Mouse (Mus musculus): ENCODE measurements around the gene Clba1. TPM values are rescaled to one million over a fixed set of nuclear protein-coding genes. Genes with fewer than 3 reads are reported as not detected.
A peak's percentile ranks its signal among the peaks of the same experiment; 100 is the strongest.

Gene Clba1
- polyA plus RNA-seq, 1 experiment from 2014 or later, result 7.0 TPM

DNA sequence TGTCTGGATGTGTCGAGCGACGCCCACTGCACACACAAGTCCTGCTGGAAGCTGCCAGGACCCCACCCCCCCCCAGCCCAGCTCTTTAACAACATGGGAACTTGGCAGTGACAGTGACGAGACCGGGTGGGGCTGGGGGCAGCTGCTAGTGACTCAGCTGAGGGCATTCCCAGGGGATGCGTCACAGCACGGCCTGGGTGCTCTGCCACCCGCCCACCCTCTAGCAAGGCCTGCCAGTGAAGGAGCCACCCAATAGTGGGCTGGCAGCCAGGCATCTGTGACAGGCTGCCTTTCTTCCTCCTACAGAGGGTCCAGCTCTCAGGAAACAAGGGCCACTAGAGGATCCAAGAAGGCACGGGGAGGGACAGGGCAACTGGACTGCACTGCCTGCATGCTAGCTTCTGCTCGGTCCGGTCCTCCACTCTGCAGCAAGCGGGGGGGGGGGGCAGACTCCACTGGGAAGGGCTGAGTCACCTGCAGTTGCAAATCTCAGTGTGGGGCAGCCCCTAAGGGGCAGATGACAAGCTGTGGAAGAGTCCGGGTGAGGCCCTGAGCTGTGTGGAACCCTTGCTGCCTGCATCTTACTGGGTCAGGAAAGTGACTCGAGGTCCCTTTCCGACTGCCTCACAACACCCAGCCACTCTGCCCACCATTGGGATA lies 10.9 kb upstream of the Clba1 start:
- H3K36me3 ChIP-seq (ENCODE audit: control insufficient read depth, insufficient read depth, low read length), result no peaks in the 10 kb centered on the region
- peaks cover 11% of the 10 kb centered on the region; the same call in 1 of the 2 replicates for H3K4me1 ChIP-seq (ENCODE audit: control insufficient read depth, insufficient read depth, low read length)
- ATAC-seq (ENCODE audit: insufficient number of reproducible peaks, low FRiP score, low TSS enrichment, low read depth), result no peak
- no peak overlapping the region for H3K9ac ChIP-seq (ENCODE audit: low read length)
- no peaks in the 10 kb centered on the region for H3K9me3 ChIP-seq (ENCODE audit: control insufficient read depth, low read length)
- 54% methylated on average over 15 of the region's 15 CpGs for WGBS
- H3K4me3 ChIP-seq (ENCODE audit: low read depth, low read length), result no peak overlapping the region
- no peak for DNase-seq (ENCODE audit: low spot score)
- no peak overlapping the region for H3K27ac ChIP-seq (replicated peaks; ENCODE audit: low read depth, low read length)
- H3K4me2 ChIP-seq (ENCODE audit: low read depth, severe bottlenecking), result no peak overlapping the region
- H3K27me3 ChIP-seq (ENCODE audit: control insufficient read depth, insufficient read depth, low read length), result peaks cover 13% of the 10 kb centered on the region; the same call in 1 of the 2 replicates

- Histone ChIP-seq H3K27me3 (ENCODE audit: control insufficient read depth, insufficient read depth, low read length) (peaks cover 13% of the 10 kb centered on the region; the same call in 1 of the 2 replicates), H3K27ac (replicated peaks; ENCODE audit: low read depth, low read length) (no peak overlapping the region), H3K4me3 (ENCODE audit: low read depth, low read length) (no peak overlapping the region), H3K4me1 (ENCODE audit: control insufficient read depth, insufficient read depth, low read length) (peaks cover 13% of the 10 kb centered on the region; the same call in 1 of the 2 replicates), H3K36me3 (ENCODE audit: control insufficient read depth, insufficient read depth, low read length) (no peaks in the 10 kb centered on the region), H3K9me3 (ENCODE audit: control insufficient read depth, low read length) (no peaks in the 10 kb centered on the region), H3K4me2 (ENCODE audit: low read depth, severe bottlenecking) (no peak overlapping the region), H3K9ac (ENCODE audit: low read length) (no peak overlapping the region)
- no peak for DNase-seq (ENCODE audit: low spot score)
- 42% methylated on average over 5 of the region's 5 CpGs for WGBS
- ATAC-seq (ENCODE audit: insufficient number of reproducible peaks, low FRiP score, low TSS enrichment, low read depth), result no peak
Measured at GRCm38 (mm10) chr12:112798332-112798681, 10.4 kb upstream of the Clba1 start.

DNA sequence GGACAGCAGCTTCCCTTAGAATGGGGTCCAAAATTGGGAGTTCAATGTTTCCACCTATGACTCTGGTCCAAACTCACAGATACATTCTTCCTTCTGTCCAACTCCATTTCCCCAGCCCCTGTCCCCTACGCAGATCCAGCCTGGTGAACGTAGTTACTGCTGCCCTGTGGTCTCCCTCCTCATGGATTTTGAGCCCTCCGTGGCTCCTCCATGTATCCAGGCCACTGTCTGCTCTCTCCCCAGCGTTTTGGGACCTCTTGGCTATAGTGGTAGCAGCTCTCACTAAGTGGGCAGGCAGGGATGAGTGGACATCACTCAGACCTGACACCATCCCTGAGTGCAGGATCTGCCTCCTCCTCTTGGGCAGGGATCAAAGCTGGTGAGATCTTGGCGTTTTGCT lies 10.0 kb upstream of the Clba1 start:
- WGBS, result 73% methylated on average over 5 of the region's 5 CpGs
- H3K4me1 ChIP-seq (ENCODE audit: control insufficient read depth, insufficient read depth, low read length), result peaks cover 13% of the 10 kb centered on the region; the same call in 1 of the 2 replicates

DNA sequence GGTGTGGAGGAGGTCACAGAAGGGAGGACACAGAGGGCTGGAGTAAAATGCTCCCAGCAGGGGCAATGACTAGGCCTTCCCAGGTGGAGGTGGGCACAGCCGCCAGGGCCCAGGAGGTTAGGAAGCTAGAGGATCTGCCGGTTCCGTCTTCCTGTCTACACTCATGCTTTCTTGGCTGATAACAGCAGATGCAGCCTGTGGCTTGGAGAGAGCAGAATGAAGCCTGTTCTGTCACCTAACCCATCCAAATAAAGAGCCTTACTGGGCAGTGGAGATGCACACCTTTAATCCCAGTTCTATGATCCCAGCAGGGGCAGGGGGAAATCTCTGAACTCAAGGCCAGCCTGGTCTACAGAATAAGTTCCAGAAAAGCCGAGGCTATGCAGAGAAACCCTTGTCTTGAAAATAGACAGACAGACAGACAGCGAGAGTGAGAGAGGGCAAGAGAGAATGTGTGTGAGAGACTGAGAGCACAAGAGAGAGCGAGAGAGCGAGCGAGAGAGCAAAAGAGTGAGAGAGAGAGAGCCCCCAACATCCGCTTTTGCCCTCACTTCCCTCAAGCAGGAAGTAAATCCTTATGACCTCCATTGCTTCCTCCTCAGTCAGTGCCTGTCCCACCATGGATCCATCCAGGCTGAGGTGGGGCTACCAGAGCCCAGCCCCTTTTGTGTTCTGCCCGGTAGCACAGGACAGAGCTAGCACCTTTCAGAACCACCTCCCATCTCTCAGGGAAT lies 9.3 kb upstream of the Clba1 start:
- ATAC-seq (ENCODE audit: insufficient number of reproducible peaks, low FRiP score, low TSS enrichment, low read depth) (no peak), DNase-seq (ENCODE audit: low spot score) (no peak)
- 83% methylated on average over 10 of the region's 10 CpGs for WGBS
- Histone ChIP-seq H3K4me2 (ENCODE audit: low read depth, severe bottlenecking) (no peak overlapping the region), H3K9ac (ENCODE audit: low read length) (no peak overlapping the region), H3K36me3 (ENCODE audit: control insufficient read depth, insufficient read depth, low read length) (no peaks in the 10 kb centered on the region), H3K4me3 (ENCODE audit: low read depth, low read length) (no peak overlapping the region), H3K9me3 (ENCODE audit: control insufficient read depth, low read length) (no peaks in the 10 kb centered on the region), H3K27ac (replicated peaks; ENCODE audit: low read depth, low read length) (no peak overlapping the region), H3K27me3 (ENCODE audit: control insufficient read depth, insufficient read depth, low read length) (peaks cover 13% of the 10 kb centered on the region; the same call in 1 of the 2 replicates), H3K4me1 (ENCODE audit: control insufficient read depth, insufficient read depth, low read length) (peaks cover 9% of the 10 kb centered on the region; the same call in 1 of the 2 replicates)

More for the DNA sequence above, 10.0 kb upstream of the Clba1 start:
- Histone ChIP-seq H3K36me3 (ENCODE audit: control insufficient read depth, insufficient read depth, low read length) (no peaks in the 10 kb centered on the region), H3K4me3 (ENCODE audit: low read depth, low read length) (no peak overlapping the region), H3K27me3 (ENCODE audit: control insufficient read depth, insufficient read depth, low read length) (peaks cover 13% of the 10 kb centered on the region; the same call in 1 of the 2 replicates), H3K27ac (replicated peaks; ENCODE audit: low read depth, low read length) (no peak overlapping the region), H3K9ac (ENCODE audit: low read length) (no peak overlapping the region), H3K4me2 (ENCODE audit: low read depth, severe bottlenecking) (no peak overlapping the region), H3K9me3 (ENCODE audit: control insufficient read depth, low read length) (no peaks in the 10 kb centered on the region)
- no peak for DNase-seq (ENCODE audit: low spot score)
- no peak for ATAC-seq (ENCODE audit: insufficient number of reproducible peaks, low FRiP score, low TSS enrichment, low read depth)

DNA sequence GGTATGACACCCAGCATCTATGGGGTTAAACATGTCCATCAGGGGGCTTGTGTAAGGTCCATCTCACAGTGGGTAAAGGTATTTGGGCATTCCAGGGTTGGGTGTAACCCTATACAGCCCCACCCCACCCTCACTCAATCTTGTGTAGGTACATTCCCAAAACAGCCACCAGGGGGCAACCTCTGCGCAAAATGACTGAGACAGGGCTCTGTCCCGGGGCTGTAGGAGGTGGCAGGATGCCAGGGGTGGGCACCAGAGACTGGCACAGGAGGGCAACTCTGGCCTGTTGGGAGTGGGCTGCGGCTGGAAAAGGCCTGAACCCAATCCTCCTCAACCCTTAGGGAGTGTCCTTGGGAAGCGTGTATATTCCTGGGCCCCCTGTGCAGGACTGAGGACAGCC lies 8.3 kb upstream of the Clba1 start:
- WGBS, result 10% methylated on average over 4 of the region's 4 CpGs
- peaks cover 13% of the 10 kb centered on the region; the same call in 1 of the 2 replicates for H3K27me3 ChIP-seq (ENCODE audit: control insufficient read depth, insufficient read depth, low read length)
- ATAC-seq (ENCODE audit: insufficient number of reproducible peaks, low FRiP score, low TSS enrichment, low read depth), result 0 out of 2 replicates have a peak, but pooled peaks have one; percentile 7

GRCm38 (mm10) chr12:112801864-112802846 lies 6.6 kb upstream of the Clba1 start, which contains the start of gene Ahnak2:
Gene Ahnak2 (minus strand): TSS chr12:112802657.
- peak within 1 kb of the TSS; percentile 100 for H3K4me2 ChIP-seq (ENCODE audit: low read depth, severe bottlenecking)
- H3K4me3 ChIP-seq (ENCODE audit: low read depth, low read length), result peak within 1 kb of the TSS; percentile 56
- H3K4me1 ChIP-seq (ENCODE audit: control insufficient read depth, insufficient read depth, low read length), result peaks cover 7% of the 10 kb centered on the region; the same call in 1 of the 2 replicates
- no peaks in the 10 kb centered on the region for H3K9me3 ChIP-seq (ENCODE audit: control insufficient read depth, low read length)
- 4% methylated on average over 66 of the region's 69 CpGs for WGBS
- H3K27me3 ChIP-seq (ENCODE audit: control insufficient read depth, insufficient read depth, low read length), result peaks cover 13% of the 10 kb centered on the region; the same call in 1 of the 2 replicates
- no peak within 1 kb of the TSS for H3K27ac ChIP-seq (replicated peaks; ENCODE audit: low read depth, low read length)
- peak within 1 kb of the TSS; percentile 45 for H3K9ac ChIP-seq (ENCODE audit: low read length)
- peak; percentile 82 for DNase-seq (ENCODE audit: low spot score)
- ATAC-seq (ENCODE audit: insufficient number of reproducible peaks, low FRiP score, low TSS enrichment, low read depth), result peak; percentile 77
- H3K36me3 ChIP-seq (ENCODE audit: control insufficient read depth, insufficient read depth, low read length), result no peaks in the 10 kb centered on the region

More for the DNA sequence above, 8.3 kb upstream of the Clba1 start:
- Histone ChIP-seq H3K4me1 (ENCODE audit: control insufficient read depth, insufficient read depth, low read length) (peaks cover 9% of the 10 kb centered on the region; the same call in 1 of the 2 replicates), H3K36me3 (ENCODE audit: control insufficient read depth, insufficient read depth, low read length) (no peaks in the 10 kb centered on the region), H3K9me3 (ENCODE audit: control insufficient read depth, low read length) (no peaks in the 10 kb centered on the region), H3K9ac (ENCODE audit: low read length) (no peak overlapping the region), H3K4me3 (ENCODE audit: low read depth, low read length) (no peak overlapping the region), H3K27ac (replicated peaks; ENCODE audit: low read depth, low read length) (no peak overlapping the region), H3K4me2 (ENCODE audit: low read depth, severe bottlenecking) (no peak overlapping the region)
- DNase-seq (ENCODE audit: low spot score), result peak; percentile 86

- no peak for DNase-seq (ENCODE audit: low spot score)
- Histone ChIP-seq H3K9ac (ENCODE audit: low read length) (no peak overlapping the region), H3K9me3 (ENCODE audit: control insufficient read depth, low read length) (no peaks in the 10 kb centered on the region), H3K4me2 (ENCODE audit: low read depth, severe bottlenecking) (peak overlapping the region; percentile 100; the same call in 1 of the 2 replicates), H3K36me3 (ENCODE audit: control insufficient read depth, insufficient read depth, low read length) (no peaks in the 10 kb centered on the region), H3K27ac (replicated peaks; ENCODE audit: low read depth, low read length) (no peak overlapping the region), H3K4me1 (ENCODE audit: control insufficient read depth, insufficient read depth, low read length) (peaks cover 7% of the 10 kb centered on the region), H3K27me3 (ENCODE audit: control insufficient read depth, insufficient read depth, low read length) (peaks cover 13% of the 10 kb centered on the region; the same call in 1 of the 2 replicates), H3K4me3 (ENCODE audit: low read depth, low read length) (no peak overlapping the region)
- no peak for ATAC-seq (ENCODE audit: insufficient number of reproducible peaks, low FRiP score, low TSS enrichment, low read depth)
- 20% methylated on average over 3 of the region's 3 CpGs for WGBS
Measured at GRCm38 (mm10) chr12:112802917-112803316, 5.8 kb upstream of the Clba1 start.
